Mouse (Mus musculus) lung, adult 2 months (tissue): ENCODE measurements around the gene Slc6a17.

ENCODE experiments used
- CTCF ChIP-seq: fragments of 200-500 bp; IDR thresholded peaks from 2 replicates; pipeline ENCODE4 v1.5.1; 2011; ENCODE audit warnings: mild to moderate bottlenecking, low read length, control low read depth; ENCODE audit not compliant: insufficient read depth
- POLR2A ChIP-seq: fragments of 200-500 bp; IDR thresholded peaks from 2 replicates; pipeline ENCODE4 v1.6.1; 2011; ENCODE audit warnings: low read depth, mild to moderate bottlenecking, control low read depth, low read length, borderline replicate concordance; ENCODE audit errors: extremely low read depth

DNA sequence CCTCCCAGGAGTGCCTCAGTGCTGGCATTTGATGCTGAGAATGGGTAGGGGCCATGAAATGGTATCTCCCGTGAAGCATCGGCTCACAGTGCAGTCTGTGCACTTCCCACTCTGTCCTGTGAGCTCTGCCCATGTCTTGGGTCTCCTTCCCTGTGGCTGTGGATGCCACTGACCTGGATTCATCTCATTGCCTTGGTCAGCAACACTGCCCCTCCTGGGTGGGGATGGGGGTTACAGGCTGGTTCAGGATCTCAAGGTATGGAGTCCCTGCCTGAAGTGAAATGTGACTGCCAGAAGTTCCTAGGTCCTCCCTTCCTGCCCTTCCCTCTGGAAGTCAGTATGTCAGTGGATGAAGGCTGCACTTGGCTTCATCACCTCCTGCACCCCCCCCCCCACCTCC is 44.3 kb upstream of the Slc6a17 start:
- TF ChIP-seq CTCF (no peak), POLR2A (no peak)
